Mouse (Mus musculus) ES-Bruce4 (cell line): Measurements from ENCODE around the gene Slc9a8.

Source experiments
- CTCF ChIP-seq: IDR thresholded peaks from one replicate; pipeline ENCODE4 v1.8.1; 2011; ENCODE audit warnings: low read depth, low read length
- POLR2A ChIP-seq: IDR thresholded peaks from one replicate; pipeline ENCODE4 v1.8.1; 2011; ENCODE audit warnings: low read length; ENCODE audit not compliant: insufficient read depth

DNA sequence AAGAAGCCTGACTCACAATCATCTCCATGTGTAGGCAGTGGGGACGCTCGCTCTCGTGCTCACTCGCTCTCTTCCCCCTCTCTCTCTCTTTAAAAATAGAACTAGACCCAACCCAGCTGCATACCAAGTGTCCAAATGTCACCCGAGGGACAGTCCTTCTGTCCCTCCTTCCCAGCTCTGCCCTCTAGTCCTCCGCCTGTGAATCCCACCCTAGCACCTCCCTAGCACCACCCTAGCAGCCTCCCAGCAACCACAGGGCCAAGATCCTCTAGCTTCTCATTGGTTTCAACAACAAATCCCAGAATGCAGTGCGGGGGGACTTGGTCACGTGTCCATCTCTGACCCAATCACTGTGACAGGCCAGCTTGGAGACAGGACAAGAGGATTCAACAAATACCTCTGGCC is 45.4 kb upstream of the Slc9a8 start:
- no peak for TF ChIP-seq POLR2A
- no peak for TF ChIP-seq CTCF
